Mouse (Mus musculus): ENCODE data around the gene Ccnb1. TPM values are rescaled to one million over a fixed set of nuclear protein-coding genes. Genes with fewer than 3 reads are reported as not detected.
"Not testable (repeated sequence)": the region's sequence is repeated elsewhere in the genome, so short reads cannot be mapped to it uniquely, and the experiment has no call there.

Ccnb1 gene
- polyA plus RNA-seq, 1 experiment from 2014 or later, result 173 TPM

- no peak overlapping the region for H3K9ac ChIP-seq (ENCODE audit: low read length)
- H3K36me3 ChIP-seq (ENCODE audit: control insufficient read depth, insufficient read depth, low read length), result no peaks in the 10 kb centered on the region
- no peak overlapping the region for H3K4me3 ChIP-seq (replicated peaks; ENCODE audit: low read length)
- WGBS, result 85% methylated on average over 3 of the region's 3 CpGs
- no peak overlapping the region for H3K4me2 ChIP-seq (ENCODE audit: low read depth, low read length)
- no peaks in the 10 kb centered on the region for H3K4me1 ChIP-seq (ENCODE audit: control insufficient read depth, insufficient read depth, low read length)
- H3K27ac ChIP-seq (ENCODE audit: low read length), result no peak overlapping the region
- no peak for ATAC-seq (ENCODE audit: insufficient read depth, low FRiP score)
- H3K27me3 ChIP-seq (ENCODE audit: control insufficient read depth, insufficient read depth, low read length), result no peaks in the 10 kb centered on the region
- no peaks in the 10 kb centered on the region for H3K9me3 ChIP-seq (replicated peaks; ENCODE audit: control insufficient read depth, low read length)
These were observed 35.0 kb downstream of the Ccnb1 start for GRCm38 (mm10) chr13:100751402-100751801.

- Histone ChIP-seq H3K4me3 (replicated peaks; ENCODE audit: low read length) (no peak overlapping the region), H3K27ac (ENCODE audit: low read length) (no peak overlapping the region), H3K36me3 (ENCODE audit: control insufficient read depth, insufficient read depth, low read length) (no peaks in the 10 kb centered on the region), H3K4me1 (ENCODE audit: control insufficient read depth, insufficient read depth, low read length) (no peaks in the 10 kb centered on the region), H3K27me3 (ENCODE audit: control insufficient read depth, insufficient read depth, low read length) (no peaks in the 10 kb centered on the region), H3K9me3 (replicated peaks; ENCODE audit: control insufficient read depth, low read length) (no peaks in the 10 kb centered on the region), H3K9ac (ENCODE audit: low read length) (no peak overlapping the region), H3K4me2 (ENCODE audit: low read depth, low read length) (no peak overlapping the region)
- ATAC-seq (ENCODE audit: insufficient read depth, low FRiP score), result no peak
- WGBS, result 66% methylated on average over 5 of the region's 5 CpGs
These were observed 35.6 kb downstream of the Ccnb1 start for GRCm38 (mm10) chr13:100750799-100751198.

- peaks cover 4% of the 10 kb centered on the region for H3K4me1 ChIP-seq (ENCODE audit: control insufficient read depth, insufficient read depth, low read length)
- no peak overlapping the region for H3K4me3 ChIP-seq (replicated peaks; ENCODE audit: low read length)
- ATAC-seq (ENCODE audit: insufficient read depth, low FRiP score), result no peak
- 50% methylated on average over 8 of the region's 8 CpGs for WGBS
- no peaks in the 10 kb centered on the region for H3K36me3 ChIP-seq (ENCODE audit: control insufficient read depth, insufficient read depth, low read length)
- no peak overlapping the region for H3K27ac ChIP-seq (ENCODE audit: low read length)
- H3K9me3 ChIP-seq (replicated peaks; ENCODE audit: control insufficient read depth, low read length), result no peaks in the 10 kb centered on the region
- no peak overlapping the region for H3K4me2 ChIP-seq (ENCODE audit: low read depth, low read length)
- H3K27me3 ChIP-seq (ENCODE audit: control insufficient read depth, insufficient read depth, low read length), result no peaks in the 10 kb centered on the region
- H3K9ac ChIP-seq (ENCODE audit: low read length), result no peak overlapping the region
These were observed 37.7 kb downstream of the Ccnb1 start for GRCm38 (mm10) chr13:100748638-100749037.

GRCm38 (mm10) chr13:100746090-100746489 is 40.3 kb downstream of the Ccnb1 start:
- ATAC-seq (ENCODE audit: insufficient read depth, low FRiP score), result no peak
- H3K27ac ChIP-seq (ENCODE audit: low read length), result no peak overlapping the region
- no peaks in the 10 kb centered on the region for H3K9me3 ChIP-seq (replicated peaks; ENCODE audit: control insufficient read depth, low read length)
- H3K27me3 ChIP-seq (ENCODE audit: control insufficient read depth, insufficient read depth, low read length), result no peaks in the 10 kb centered on the region
- no peak overlapping the region for H3K4me2 ChIP-seq (ENCODE audit: low read depth, low read length)
- no peak overlapping the region for H3K4me3 ChIP-seq (replicated peaks; ENCODE audit: low read length)
- peaks cover 11% of the 10 kb centered on the region for H3K4me1 ChIP-seq (ENCODE audit: control insufficient read depth, insufficient read depth, low read length)
- no peaks in the 10 kb centered on the region for H3K36me3 ChIP-seq (ENCODE audit: control insufficient read depth, insufficient read depth, low read length)
- 84% methylated on average over 3 of the region's 3 CpGs for WGBS
- no peak overlapping the region for H3K9ac ChIP-seq (ENCODE audit: low read length)

GRCm38 (mm10) chr13:100744036-100744744 is 42.2 kb downstream of the Ccnb1 start, which contains the start of gene Mrps36:
Mrps36 (minus strand) TSS chr13:100744659.
- Histone ChIP-seq H3K4me1 (ENCODE audit: control insufficient read depth, insufficient read depth, low read length) (peaks cover 11% of the 10 kb centered on the region), H3K9me3 (replicated peaks; ENCODE audit: control insufficient read depth, low read length) (no peaks in the 10 kb centered on the region), H3K27ac (ENCODE audit: low read length) (peak within 1 kb of the TSS; percentile 98), H3K4me3 (replicated peaks; ENCODE audit: low read length) (peak within 1 kb of the TSS; percentile 94), H3K27me3 (ENCODE audit: control insufficient read depth, insufficient read depth, low read length) (no peaks in the 10 kb centered on the region), H3K4me2 (ENCODE audit: low read depth, low read length) (peak within 1 kb of the TSS; percentile 68), H3K9ac (ENCODE audit: low read length) (peak within 1 kb of the TSS; percentile 93), H3K36me3 (ENCODE audit: control insufficient read depth, insufficient read depth, low read length) (no peaks in the 10 kb centered on the region)
- under 1% methylated on average over 52 of the region's 52 CpGs for WGBS
- peak; percentile 95 for ATAC-seq (ENCODE audit: insufficient read depth, low FRiP score)

GRCm38 (mm10) chr13:100743346-100744035 is 42.9 kb downstream of the Ccnb1 start:
- peak; percentile 19 for ATAC-seq (ENCODE audit: insufficient read depth, low FRiP score)
- no peaks in the 10 kb centered on the region for H3K36me3 ChIP-seq (ENCODE audit: control insufficient read depth, insufficient read depth, low read length)
- H3K9me3 ChIP-seq (replicated peaks; ENCODE audit: control insufficient read depth, low read length), result no peaks in the 10 kb centered on the region
- 42% methylated on average over 11 of the region's 11 CpGs for WGBS
- H3K27me3 ChIP-seq (ENCODE audit: control insufficient read depth, insufficient read depth, low read length), result no peaks in the 10 kb centered on the region
- H3K4me3 ChIP-seq (replicated peaks; ENCODE audit: low read length), result peak overlapping the region; percentile 94
- peak overlapping the region; percentile 93 for H3K9ac ChIP-seq (ENCODE audit: low read length)
- peak overlapping the region; percentile 98 for H3K27ac ChIP-seq (ENCODE audit: low read length)
- H3K4me1 ChIP-seq (ENCODE audit: control insufficient read depth, insufficient read depth, low read length), result peaks cover 11% of the 10 kb centered on the region
- H3K4me2 ChIP-seq (ENCODE audit: low read depth, low read length), result peak overlapping the region; percentile 68

GRCm38 (mm10) chr13:100742831-100743230 is 43.5 kb downstream of the Ccnb1 start:
- H3K9ac ChIP-seq (ENCODE audit: low read length), result no peak overlapping the region
- ATAC-seq (ENCODE audit: insufficient read depth, low FRiP score), result no peak
- no peaks in the 10 kb centered on the region for H3K36me3 ChIP-seq (ENCODE audit: control insufficient read depth, insufficient read depth, low read length)
- peaks cover 11% of the 10 kb centered on the region for H3K4me1 ChIP-seq (ENCODE audit: control insufficient read depth, insufficient read depth, low read length)
- H3K27ac ChIP-seq (ENCODE audit: low read length), result no peak overlapping the region
- no peak overlapping the region; the same call in 1 of the 2 replicates for H3K4me3 ChIP-seq (replicated peaks; ENCODE audit: low read length)
- WGBS, result 83% methylated on average over 5 of the region's 5 CpGs
- H3K4me2 ChIP-seq (ENCODE audit: low read depth, low read length), result 0 out of 2 replicates have a peak overlapping the region, but pooled peaks have one; percentile 68
- H3K9me3 ChIP-seq (replicated peaks; ENCODE audit: control insufficient read depth, low read length), result no peaks in the 10 kb centered on the region
- no peaks in the 10 kb centered on the region for H3K27me3 ChIP-seq (ENCODE audit: control insufficient read depth, insufficient read depth, low read length)

- WGBS, result 92% methylated on average over 2 of the region's 2 CpGs
- peaks cover 11% of the 10 kb centered on the region for H3K4me1 ChIP-seq (ENCODE audit: control insufficient read depth, insufficient read depth, low read length)
- H3K27ac ChIP-seq (ENCODE audit: low read length), result no peak overlapping the region
- peaks cover 5% of the 10 kb centered on the region for H3K36me3 ChIP-seq (ENCODE audit: control insufficient read depth, insufficient read depth, low read length)
- no peaks in the 10 kb centered on the region for H3K27me3 ChIP-seq (ENCODE audit: control insufficient read depth, insufficient read depth, low read length)
- no peaks in the 10 kb centered on the region for H3K9me3 ChIP-seq (replicated peaks; ENCODE audit: control insufficient read depth, low read length)
- no peak overlapping the region for H3K9ac ChIP-seq (ENCODE audit: low read length)
- H3K4me2 ChIP-seq (ENCODE audit: low read depth, low read length), result no peak overlapping the region
- ATAC-seq (ENCODE audit: insufficient read depth, low FRiP score), result no peak
- no peak overlapping the region for H3K4me3 ChIP-seq (replicated peaks; ENCODE audit: low read length)
These were observed 53.6 kb downstream of the Ccnb1 start for GRCm38 (mm10) chr13:100732756-100733155.

- H3K27me3 ChIP-seq (ENCODE audit: control insufficient read depth, insufficient read depth, low read length); ATAC-seq (ENCODE audit: insufficient read depth, low FRiP score); H3K36me3 ChIP-seq (ENCODE audit: control insufficient read depth, insufficient read depth, low read length); H3K9me3 ChIP-seq (replicated peaks; ENCODE audit: control insufficient read depth, low read length): not testable (repeated sequence)
- peaks cover 11% of the 10 kb centered on the region for H3K4me1 ChIP-seq (ENCODE audit: control insufficient read depth, insufficient read depth, low read length)
- WGBS, result 86% methylated on average over 5 of the region's 6 CpGs
- peak overlapping the region; percentile 94 for H3K27ac ChIP-seq (ENCODE audit: low read length)
- H3K4me2 ChIP-seq (ENCODE audit: low read depth, low read length), result peak overlapping the region; percentile 63
- H3K9ac ChIP-seq (ENCODE audit: low read length), result peak overlapping the region; percentile 68; the same call in 1 of the 2 replicates
- H3K4me3 ChIP-seq (replicated peaks; ENCODE audit: low read length), result 0 out of 2 replicates have a peak overlapping the region, but pooled peaks have one; percentile 97
These were observed 54.8 kb downstream of the Ccnb1 start for GRCm38 (mm10) chr13:100731462-100732046.

Measured in stomach, embryonic 16.5 days (tissue).